Mouse (Mus musculus): Measurements from ENCODE around the gene Hes2. TPM values are rescaled to one million over a fixed set of nuclear protein-coding genes. Genes with fewer than 3 reads are reported as not detected.

Gene Hes2
- polyA plus RNA-seq, 1 experiment: not detected

GRCm38 (mm10) chr4:152206199-152206598, 47.5 kb downstream of the Hes2 start:
- no peak for DNase-seq (ENCODE audit: low read depth)
- TF ChIP-seq CTCF (IDR thresholded peaks at IDR 0.05; ENCODE audit: borderline replicate concordance, extremely low read depth, insufficient read depth, insufficient read length): no peak

- no peak for TF ChIP-seq POLR2A (IDR thresholded peaks at IDR 0.05; ENCODE audit: borderline replicate concordance, extremely low read depth, insufficient read depth, insufficient read length, poor library complexity, severe bottlenecking)
- no peak for TF ChIP-seq CTCF (IDR thresholded peaks at IDR 0.05; ENCODE audit: borderline replicate concordance, extremely low read depth, insufficient read depth, insufficient read length)
- no peak for DNase-seq (ENCODE audit: low read depth)
Measured at GRCm38 (mm10) chr4:152209623-152210022, 51.0 kb downstream of the Hes2 start.

Other genes starting within 250 kb of the Hes2 start
- 84.0 and 84.3 TPM in 2 replicates for gene Dnajc11, start 225.2 kb upstream of the Hes2 start, polyA plus RNA-seq (2012; rRNA removed)
- 37.9 and 43.4 TPM in 2 replicates for gene Thap3, start 169.9 kb upstream of the Hes2 start, polyA plus RNA-seq (2012; rRNA removed)
- gene Phf13, start 162.6 kb upstream of the Hes2 start, polyA plus RNA-seq (2012; rRNA removed): 18.4 and 19.6 TPM in 2 replicates
- 3.7 and 5.0 TPM in 2 replicates for gene Klhl21, start 150.1 kb upstream of the Hes2 start, polyA plus RNA-seq (2012; rRNA removed)
- gene Zbtb48, start 131.2 kb upstream of the Hes2 start, polyA plus RNA-seq (2012; rRNA removed): 26.8 and 33.6 TPM in 2 replicates
- 0.37 and 0.58 TPM in 2 replicates for gene Tas1r1, start 120.3 kb upstream of the Hes2 start, polyA plus RNA-seq (2012; rRNA removed)
- gene Nol9, start 119.5 kb upstream of the Hes2 start, polyA plus RNA-seq (2012; rRNA removed): 23.4 and 28.8 TPM in 2 replicates
- 14.0 and 18.6 TPM in 2 replicates for gene Plekhg5, start 86.4 kb upstream of the Hes2 start, polyA plus RNA-seq (2012; rRNA removed)
- gene Tnfrsf25, start 42.9 kb upstream of the Hes2 start, polyA plus RNA-seq (2012; rRNA removed): 3.8 and 4.4 TPM in 2 replicates
- 0.38 and 0.48 TPM in 2 replicates for gene Espn, start 6.5 kb upstream of the Hes2 start, polyA plus RNA-seq (2012; rRNA removed)
- gene Acot7, start 19.3 kb downstream of the Hes2 start, polyA plus RNA-seq (2012; rRNA removed): 178 and 244 TPM in 2 replicates
- 31.2 and 44.3 TPM in 2 replicates for gene Gpr153, start 115.4 kb downstream of the Hes2 start, polyA plus RNA-seq (2012; rRNA removed)
- 0.37 and 0.88 TPM in 2 replicates for gene Hes3, start 132.8 kb downstream of the Hes2 start, polyA plus RNA-seq (2012; rRNA removed)
- 20.9 and 23.0 TPM in 2 replicates for gene Icmt, start 138.4 kb downstream of the Hes2 start, polyA plus RNA-seq (2012; rRNA removed)
- 6.9 and 7.1 TPM in 2 replicates for gene Rnf207, start 160.1 kb downstream of the Hes2 start, polyA plus RNA-seq (2012; rRNA removed)
- gene Rpl22, start 166.9 kb downstream of the Hes2 start, polyA plus RNA-seq (2012; rRNA removed): 239 and 292 TPM in 2 replicates
- 22.1 and 47.3 TPM in 2 replicates for gene Chd5, start 179.8 kb downstream of the Hes2 start, polyA plus RNA-seq (2012; rRNA removed)

Measured in brain, embryonic 14.5 days (tissue).